Mouse (Mus musculus): ENCODE results near the gene Numb. TPM values are rescaled to one million over a fixed set of nuclear protein-coding genes. Genes with fewer than 3 reads are reported as not detected.
A peak's percentile ranks its signal among the peaks of the same experiment; 100 is the strongest.

Gene Numb
- polyA plus RNA-seq, 1 experiment from 2014 or later = 30.8 TPM

- no peaks in the 10 kb centered on the region for H3K27me3 ChIP-seq (ENCODE audit: control insufficient read depth, insufficient read depth, low read length)
- no peak overlapping the region for H3K9ac ChIP-seq (ENCODE audit: low read length)
- DNase-seq (ENCODE audit: low spot score) (no peak), ATAC-seq (ENCODE audit: insufficient read depth, low FRiP score, low TSS enrichment) (no peak)
- no peaks in the 10 kb centered on the region for H3K4me1 ChIP-seq (ENCODE audit: control insufficient read depth, insufficient read depth, low read length)
- H3K27ac ChIP-seq (ENCODE audit: low read depth, low read length) = no peak overlapping the region
- H3K9me3 ChIP-seq (ENCODE audit: control insufficient read depth, low read length) = no peaks in the 10 kb centered on the region
- H3K4me3 ChIP-seq (ENCODE audit: low read depth, low read length) = no peak overlapping the region
- WGBS = 90% methylated on average over 2 of the region's 2 CpGs
- no peaks in the 10 kb centered on the region for H3K36me3 ChIP-seq (ENCODE audit: control insufficient read depth, insufficient read depth, low read length)
- no peak overlapping the region for H3K4me2 ChIP-seq (ENCODE audit: low read depth)
Observed at GRCm38 (mm10) chr12:83926061-83926460, 4.3 kb upstream of the Numb start.

GRCm38 (mm10) chr12:83925160-83925703, 3.5 kb upstream of the Numb start:
- Histone ChIP-seq H3K4me2 (ENCODE audit: low read depth) (no peak overlapping the region), H3K27me3 (ENCODE audit: control insufficient read depth, insufficient read depth, low read length) (no peaks in the 10 kb centered on the region), H3K9me3 (ENCODE audit: control insufficient read depth, low read length) (no peaks in the 10 kb centered on the region), H3K4me3 (ENCODE audit: low read depth, low read length) (no peak overlapping the region), H3K4me1 (ENCODE audit: control insufficient read depth, insufficient read depth, low read length) (no peaks in the 10 kb centered on the region; the same call in 1 of the 2 replicates), H3K36me3 (ENCODE audit: control insufficient read depth, insufficient read depth, low read length) (no peaks in the 10 kb centered on the region), H3K9ac (ENCODE audit: low read length) (no peak overlapping the region), H3K27ac (ENCODE audit: low read depth, low read length) (no peak overlapping the region)
- ATAC-seq (ENCODE audit: insufficient read depth, low FRiP score, low TSS enrichment) (no peak), DNase-seq (ENCODE audit: low spot score) (no peak)
- WGBS = 63% methylated on average over 7 of the region's 7 CpGs

GRCm38 (mm10) chr12:83924332-83924731, 2.6 kb upstream of the Numb start:
- H3K27me3 ChIP-seq (ENCODE audit: control insufficient read depth, insufficient read depth, low read length) = no peaks in the 10 kb centered on the region
- no peak overlapping the region for H3K27ac ChIP-seq (ENCODE audit: low read depth, low read length)
- WGBS = 70% methylated on average over 3 of the region's 3 CpGs
- no peaks in the 10 kb centered on the region; the same call in 1 of the 2 replicates for H3K4me1 ChIP-seq (ENCODE audit: control insufficient read depth, insufficient read depth, low read length)
- no peak overlapping the region for H3K4me3 ChIP-seq (ENCODE audit: low read depth, low read length)
- H3K9ac ChIP-seq (ENCODE audit: low read length) = no peak overlapping the region
- no peaks in the 10 kb centered on the region for H3K9me3 ChIP-seq (ENCODE audit: control insufficient read depth, low read length)
- H3K4me2 ChIP-seq (ENCODE audit: low read depth) = no peak overlapping the region
- H3K36me3 ChIP-seq (ENCODE audit: control insufficient read depth, insufficient read depth, low read length) = no peaks in the 10 kb centered on the region
- DNase-seq (ENCODE audit: low spot score) (no peak), ATAC-seq (ENCODE audit: insufficient read depth, low FRiP score, low TSS enrichment) (no peak)

GRCm38 (mm10) chr12:83923486-83923859, 1.7 kb upstream of the Numb start:
- Histone ChIP-seq H3K9ac (ENCODE audit: low read length) (no peak overlapping the region), H3K27me3 (ENCODE audit: control insufficient read depth, insufficient read depth, low read length) (no peaks in the 10 kb centered on the region), H3K9me3 (ENCODE audit: control insufficient read depth, low read length) (no peaks in the 10 kb centered on the region), H3K27ac (ENCODE audit: low read depth, low read length) (no peak overlapping the region), H3K4me3 (ENCODE audit: low read depth, low read length) (no peak overlapping the region), H3K36me3 (ENCODE audit: control insufficient read depth, insufficient read depth, low read length) (no peaks in the 10 kb centered on the region), H3K4me1 (ENCODE audit: control insufficient read depth, insufficient read depth, low read length) (no peaks in the 10 kb centered on the region; the same call in 1 of the 2 replicates), H3K4me2 (ENCODE audit: low read depth) (no peak overlapping the region)
- DNase-seq (ENCODE audit: low spot score) (no peak), ATAC-seq (ENCODE audit: insufficient read depth, low FRiP score, low TSS enrichment) (no peak)
- 74% methylated on average over 1 of the region's 1 CpGs for WGBS

GRCm38 (mm10) chr12:83922724-83923485, 1.2 kb upstream of the Numb start:
- H3K9ac ChIP-seq (ENCODE audit: low read length) = peak overlapping the region; percentile 59
- ATAC-seq (ENCODE audit: insufficient read depth, low FRiP score, low TSS enrichment) (no peak), DNase-seq (ENCODE audit: low spot score) (no peak)
- H3K4me1 ChIP-seq (ENCODE audit: control insufficient read depth, insufficient read depth, low read length) = no peaks in the 10 kb centered on the region; the same call in 1 of the 2 replicates
- no peaks in the 10 kb centered on the region for H3K9me3 ChIP-seq (ENCODE audit: control insufficient read depth, low read length)
- no peak overlapping the region for H3K27ac ChIP-seq (ENCODE audit: low read depth, low read length)
- peak overlapping the region; percentile 60 for H3K4me2 ChIP-seq (ENCODE audit: low read depth)
- H3K27me3 ChIP-seq (ENCODE audit: control insufficient read depth, insufficient read depth, low read length) = no peaks in the 10 kb centered on the region
- peak overlapping the region; percentile 95 for H3K4me3 ChIP-seq (ENCODE audit: low read depth, low read length)
- H3K36me3 ChIP-seq (ENCODE audit: control insufficient read depth, insufficient read depth, low read length) = no peaks in the 10 kb centered on the region
- 48% methylated on average over 8 of the region's 8 CpGs for WGBS

- Histone ChIP-seq H3K4me2 (ENCODE audit: low read depth) (peak overlapping the region; percentile 70), H3K27me3 (ENCODE audit: control insufficient read depth, insufficient read depth, low read length) (no peaks in the 10 kb centered on the region), H3K4me1 (ENCODE audit: control insufficient read depth, insufficient read depth, low read length) (no peaks in the 10 kb centered on the region; the same call in 1 of the 2 replicates), H3K4me3 (ENCODE audit: low read depth, low read length) (peak overlapping the region; percentile 95), H3K9me3 (ENCODE audit: control insufficient read depth, low read length) (no peaks in the 10 kb centered on the region), H3K9ac (ENCODE audit: low read length) (peak overlapping the region; percentile 85), H3K27ac (ENCODE audit: low read depth, low read length) (peak overlapping the region; percentile 79; the same call in 1 of the 2 replicates), H3K36me3 (ENCODE audit: control insufficient read depth, insufficient read depth, low read length) (no peaks in the 10 kb centered on the region)
- peak; percentile 16 for DNase-seq (ENCODE audit: low spot score)
- WGBS = 2% methylated on average over 29 of the region's 31 CpGs
- ATAC-seq (ENCODE audit: insufficient read depth, low FRiP score, low TSS enrichment) = no peak
Observed at GRCm38 (mm10) chr12:83920721-83921441, 853 bp downstream of the Numb start.

- 83% methylated on average over 9 of the region's 9 CpGs for WGBS
- H3K4me2 ChIP-seq (ENCODE audit: low read depth) = no peak overlapping the region
- no peak overlapping the region for H3K27ac ChIP-seq (ENCODE audit: low read depth, low read length)
- no peaks in the 10 kb centered on the region; the same call in 1 of the 2 replicates for H3K4me1 ChIP-seq (ENCODE audit: control insufficient read depth, insufficient read depth, low read length)
- ATAC-seq (ENCODE audit: insufficient read depth, low FRiP score, low TSS enrichment) (no peak), DNase-seq (ENCODE audit: low spot score) (no peak)
- H3K9ac ChIP-seq (ENCODE audit: low read length) = no peak overlapping the region
- no peaks in the 10 kb centered on the region for H3K9me3 ChIP-seq (ENCODE audit: control insufficient read depth, low read length)
- H3K36me3 ChIP-seq (ENCODE audit: control insufficient read depth, insufficient read depth, low read length) = no peaks in the 10 kb centered on the region
- H3K27me3 ChIP-seq (ENCODE audit: control insufficient read depth, insufficient read depth, low read length) = no peaks in the 10 kb centered on the region
- no peak overlapping the region for H3K4me3 ChIP-seq (ENCODE audit: low read depth, low read length)
Observed at GRCm38 (mm10) chr12:83916884-83917283, 4.8 kb downstream of the Numb start.

- Histone ChIP-seq H3K4me3 (ENCODE audit: low read depth, low read length) (no peak overlapping the region), H3K27me3 (ENCODE audit: control insufficient read depth, insufficient read depth, low read length) (no peaks in the 10 kb centered on the region), H3K4me2 (ENCODE audit: low read depth) (no peak overlapping the region), H3K27ac (ENCODE audit: low read depth, low read length) (no peak overlapping the region), H3K9me3 (ENCODE audit: control insufficient read depth, low read length) (no peaks in the 10 kb centered on the region), H3K36me3 (ENCODE audit: control insufficient read depth, insufficient read depth, low read length) (no peaks in the 10 kb centered on the region), H3K9ac (ENCODE audit: low read length) (no peak overlapping the region), H3K4me1 (ENCODE audit: control insufficient read depth, insufficient read depth, low read length) (no peaks in the 10 kb centered on the region)
- DNase-seq (ENCODE audit: low spot score) (no peak), ATAC-seq (ENCODE audit: insufficient read depth, low FRiP score, low TSS enrichment) (no peak)
- 90% methylated on average over 1 of the region's 1 CpGs for WGBS
Observed at GRCm38 (mm10) chr12:83914797-83915196, 6.9 kb downstream of the Numb start.
